Mouse (Mus musculus) G1E (cell line): ENCODE measurements around the gene Ptprs.

Experiments
- CTCF ChIP-seq: IDR thresholded peaks from 2 replicates; pipeline ENCODE4 v1.5.1; 2012; ENCODE audit warnings: low read depth, low read length, inconsistent platforms, mixed read lengths
- GATA1 ChIP-seq: IDR thresholded peaks from 2 replicates; pipeline ENCODE4 v1.6.1; 2012; ENCODE audit warnings: borderline replicate concordance, low read length, inconsistent platforms, mixed read lengths
- GATA2 ChIP-seq: IDR thresholded peaks from 2 replicates; pipeline ENCODE4 v1.6.1; 2012; ENCODE audit warnings: low read depth, low read length, inconsistent platforms, borderline replicate concordance
- TAL1 ChIP-seq: conservative IDR thresholded peaks from 2 replicates; pipeline ENCODE4 v1.6.1; 2012; ENCODE audit warnings: low read depth, low read length, inconsistent platforms, mixed read lengths

- TF ChIP-seq CTCF (no peak), GATA2 (no peak), TAL1 (no peak), GATA1 (no peak)
Observed at GRCm38 (mm10) chr17:56510970-56511706, 34.9 kb upstream of the Ptprs start.
